Mouse (Mus musculus): ENCODE data around the gene Bysl. TPM values are rescaled to one million over a fixed set of nuclear protein-coding genes. Genes with fewer than 3 reads are reported as not detected.
A peak's percentile ranks its signal among the peaks of the same experiment; 100 is the strongest.

Gene Bysl
- polyA plus RNA-seq, 1 experiment from 2014 or later, result 24.5 TPM

- no peak overlapping the region for H3K27ac ChIP-seq (ENCODE audit: low read length)
- H3K4me1 ChIP-seq (ENCODE audit: insufficient read depth, low read length), result no peaks in the 10 kb centered on the region
- no peak for ATAC-seq (ENCODE audit: low FRiP score, low TSS enrichment)
- no peak overlapping the region for H3K4me2 ChIP-seq (replicated peaks; ENCODE audit: low read depth, low read length)
- H3K4me3 ChIP-seq (ENCODE audit: low read length), result no peak overlapping the region
- no peak overlapping the region for H3K9ac ChIP-seq (replicated peaks; ENCODE audit: low read length)
- no peaks in the 10 kb centered on the region for H3K36me3 ChIP-seq (ENCODE audit: insufficient read depth, low read length)
- no peaks in the 10 kb centered on the region for H3K27me3 ChIP-seq (ENCODE audit: insufficient read depth, low read length)
- no peaks in the 10 kb centered on the region for H3K9me3 ChIP-seq (ENCODE audit: low read length)
- 73% methylated on average over 11 of the region's 11 CpGs for WGBS
These were observed 36.5 kb downstream of the Bysl start for GRCm38 (mm10) chr17:47574830-47575229.

GRCm38 (mm10) chr17:47574028-47574427, 37.3 kb downstream of the Bysl start:
- Histone ChIP-seq H3K27ac (ENCODE audit: low read length) (no peak overlapping the region), H3K4me2 (replicated peaks; ENCODE audit: low read depth, low read length) (no peak overlapping the region), H3K9me3 (ENCODE audit: low read length) (no peaks in the 10 kb centered on the region), H3K27me3 (ENCODE audit: insufficient read depth, low read length) (no peaks in the 10 kb centered on the region), H3K36me3 (ENCODE audit: insufficient read depth, low read length) (no peaks in the 10 kb centered on the region), H3K9ac (replicated peaks; ENCODE audit: low read length) (no peak overlapping the region), H3K4me3 (ENCODE audit: low read length) (no peak overlapping the region), H3K4me1 (ENCODE audit: insufficient read depth, low read length) (no peaks in the 10 kb centered on the region)
- ATAC-seq (ENCODE audit: low FRiP score, low TSS enrichment), result no peak
- 71% methylated on average over 8 of the region's 8 CpGs for WGBS

DNA sequence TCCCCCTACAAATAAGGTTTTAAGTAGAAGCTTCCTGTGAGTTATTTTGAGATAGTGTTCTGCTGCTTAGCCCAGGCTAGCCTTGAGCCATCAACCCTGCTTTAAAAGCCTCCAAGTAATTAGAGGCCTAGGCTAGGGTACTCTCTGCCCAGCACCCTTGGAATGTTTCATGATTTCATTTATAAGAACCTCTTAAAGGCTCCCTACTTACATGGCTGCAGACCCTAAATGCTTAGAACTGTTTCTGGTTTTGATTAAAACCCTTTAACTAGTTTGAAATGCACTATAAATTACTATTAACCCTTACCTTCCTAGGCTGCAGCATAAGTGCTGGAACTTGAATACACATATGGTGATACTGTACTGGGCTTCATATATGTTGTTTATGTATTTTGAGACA, 38.9 kb downstream of the Bysl start:
- Histone ChIP-seq H3K4me2 (replicated peaks; ENCODE audit: low read depth, low read length) (no peak overlapping the region), H3K36me3 (ENCODE audit: insufficient read depth, low read length) (no peaks in the 10 kb centered on the region), H3K9ac (replicated peaks; ENCODE audit: low read length) (no peak overlapping the region), H3K9me3 (ENCODE audit: low read length) (no peaks in the 10 kb centered on the region), H3K27me3 (ENCODE audit: insufficient read depth, low read length) (no peaks in the 10 kb centered on the region), H3K4me3 (ENCODE audit: low read length) (no peak overlapping the region), H3K27ac (ENCODE audit: low read length) (no peak overlapping the region), H3K4me1 (ENCODE audit: insufficient read depth, low read length) (no peaks in the 10 kb centered on the region)
- no peak for ATAC-seq (ENCODE audit: low FRiP score, low TSS enrichment)

- WGBS, result 48% methylated on average over 7 of the region's 7 CpGs
These were observed 39.7 kb downstream of the Bysl start for GRCm38 (mm10) chr17:47571621-47572020.

GRCm38 (mm10) chr17:47568951-47569527, 42.3 kb downstream of the Bysl start:
- Histone ChIP-seq H3K9me3 (ENCODE audit: low read length) (no peaks in the 10 kb centered on the region), H3K9ac (replicated peaks; ENCODE audit: low read length) (no peak overlapping the region), H3K36me3 (ENCODE audit: insufficient read depth, low read length) (no peaks in the 10 kb centered on the region), H3K27me3 (ENCODE audit: insufficient read depth, low read length) (no peaks in the 10 kb centered on the region), H3K4me2 (replicated peaks; ENCODE audit: low read depth, low read length) (no peak overlapping the region), H3K4me3 (ENCODE audit: low read length) (no peak overlapping the region), H3K4me1 (ENCODE audit: insufficient read depth, low read length) (0 out of 2 replicates have a peak, but pooled peaks cover 4% of the 10 kb centered on the region), H3K27ac (ENCODE audit: low read length) (no peak overlapping the region)
- 82% methylated on average over 10 of the region's 10 CpGs for WGBS
- ATAC-seq (ENCODE audit: low FRiP score, low TSS enrichment), result no peak

More at GRCm38 (mm10) chr17:47571621-47572020, 39.7 kb downstream of the Bysl start:
- Histone ChIP-seq H3K4me1 (ENCODE audit: insufficient read depth, low read length) (0 out of 2 replicates have a peak, but pooled peaks cover 4% of the 10 kb centered on the region), H3K27ac (ENCODE audit: low read length) (no peak overlapping the region), H3K9ac (replicated peaks; ENCODE audit: low read length) (no peak overlapping the region), H3K9me3 (ENCODE audit: low read length) (no peaks in the 10 kb centered on the region), H3K27me3 (ENCODE audit: insufficient read depth, low read length) (no peaks in the 10 kb centered on the region), H3K36me3 (ENCODE audit: insufficient read depth, low read length) (no peaks in the 10 kb centered on the region), H3K4me3 (ENCODE audit: low read length) (no peak overlapping the region), H3K4me2 (replicated peaks; ENCODE audit: low read depth, low read length) (no peak overlapping the region)
- ATAC-seq (ENCODE audit: low FRiP score, low TSS enrichment), result no peak

DNA sequence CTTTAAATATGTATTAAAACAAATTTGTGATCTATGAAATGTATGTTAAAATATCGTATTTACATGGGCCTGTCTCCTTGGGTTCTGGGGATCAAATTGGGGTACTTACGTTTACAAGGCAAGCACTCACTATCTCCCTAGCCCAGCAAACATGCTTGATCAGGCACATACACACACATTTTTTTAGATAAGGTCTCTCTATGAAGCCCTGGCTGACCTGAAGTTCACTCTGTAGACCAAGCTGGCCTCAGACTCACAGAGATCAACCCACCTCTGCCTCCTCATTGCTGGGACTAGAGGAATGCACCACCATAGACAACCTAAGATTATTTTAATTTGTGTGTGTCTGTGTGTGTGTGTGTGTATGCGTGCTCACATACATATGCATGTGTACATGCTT, 42.9 kb downstream of the Bysl start:
- H3K36me3 ChIP-seq (ENCODE audit: insufficient read depth, low read length), result no peaks in the 10 kb centered on the region
- no peaks in the 10 kb centered on the region for H3K9me3 ChIP-seq (ENCODE audit: low read length)
- H3K27me3 ChIP-seq (ENCODE audit: insufficient read depth, low read length), result no peaks in the 10 kb centered on the region
- no peak overlapping the region for H3K9ac ChIP-seq (replicated peaks; ENCODE audit: low read length)
- WGBS, result 92% methylated on average over 3 of the region's 3 CpGs
- ATAC-seq (ENCODE audit: low FRiP score, low TSS enrichment), result no peak
- H3K4me3 ChIP-seq (ENCODE audit: low read length), result no peak overlapping the region
- H3K4me2 ChIP-seq (replicated peaks; ENCODE audit: low read depth, low read length), result no peak overlapping the region
- 0 out of 2 replicates have a peak, but pooled peaks cover 4% of the 10 kb centered on the region for H3K4me1 ChIP-seq (ENCODE audit: insufficient read depth, low read length)
- no peak overlapping the region for H3K27ac ChIP-seq (ENCODE audit: low read length)

- Histone ChIP-seq H3K27ac (ENCODE audit: low read length) (peak overlapping the region; percentile 54; the same call in 1 of the 2 replicates), H3K27me3 (ENCODE audit: insufficient read depth, low read length) (no peaks in the 10 kb centered on the region), H3K9ac (replicated peaks; ENCODE audit: low read length) (no peak overlapping the region), H3K4me1 (ENCODE audit: insufficient read depth, low read length) (0 out of 2 replicates have a peak, but pooled peaks cover 4% of the 10 kb centered on the region), H3K9me3 (ENCODE audit: low read length) (no peaks in the 10 kb centered on the region), H3K4me2 (replicated peaks; ENCODE audit: low read depth, low read length) (no peak overlapping the region), H3K36me3 (ENCODE audit: insufficient read depth, low read length) (no peaks in the 10 kb centered on the region), H3K4me3 (ENCODE audit: low read length) (no peak overlapping the region)
- peak; percentile 77 for ATAC-seq (ENCODE audit: low FRiP score, low TSS enrichment)
- 62% methylated on average over 3 of the region's 3 CpGs for WGBS
These were observed 44.0 kb downstream of the Bysl start for GRCm38 (mm10) chr17:47567271-47567670.

GRCm38 (mm10) chr17:47566133-47566532, 45.2 kb downstream of the Bysl start:
- H3K27me3 ChIP-seq (ENCODE audit: insufficient read depth, low read length), result no peaks in the 10 kb centered on the region
- H3K4me1 ChIP-seq (ENCODE audit: insufficient read depth, low read length), result 0 out of 2 replicates have a peak, but pooled peaks cover 4% of the 10 kb centered on the region
- no peak overlapping the region for H3K9ac ChIP-seq (replicated peaks; ENCODE audit: low read length)
- H3K36me3 ChIP-seq (ENCODE audit: insufficient read depth, low read length), result no peaks in the 10 kb centered on the region
- H3K27ac ChIP-seq (ENCODE audit: low read length), result no peak overlapping the region
- ATAC-seq (ENCODE audit: low FRiP score, low TSS enrichment), result 0 out of 2 replicates have a peak, but pooled peaks have one; percentile 42
- no peaks in the 10 kb centered on the region for H3K9me3 ChIP-seq (ENCODE audit: low read length)
- H3K4me2 ChIP-seq (replicated peaks; ENCODE audit: low read depth, low read length), result no peak overlapping the region
- 15% methylated on average over 2 of the region's 2 CpGs for WGBS
- no peak overlapping the region for H3K4me3 ChIP-seq (ENCODE audit: low read length)

DNA sequence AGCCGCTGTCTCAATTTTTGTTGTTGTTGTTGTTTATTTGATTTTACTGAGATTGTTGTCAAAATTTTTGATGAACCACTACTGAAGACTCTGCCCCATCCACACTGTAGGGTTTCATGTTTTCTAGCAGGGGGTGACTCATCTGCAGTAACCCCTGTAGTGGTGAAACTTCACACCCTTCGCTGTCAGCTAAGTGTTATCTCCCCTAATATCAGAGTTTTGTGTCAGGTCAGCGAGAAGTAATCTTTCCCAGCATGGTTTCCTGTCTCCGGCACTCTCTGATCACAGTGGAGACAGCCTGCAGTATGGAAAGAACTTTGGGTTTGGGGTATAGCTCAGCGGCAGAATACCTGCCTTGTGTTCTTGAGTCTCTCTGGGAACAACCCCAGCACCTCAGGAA, 46.7 kb downstream of the Bysl start:
- H3K4me3 ChIP-seq (ENCODE audit: low read length), result no peak overlapping the region
- no peaks in the 10 kb centered on the region for H3K27me3 ChIP-seq (ENCODE audit: insufficient read depth, low read length)
- no peak overlapping the region for H3K27ac ChIP-seq (ENCODE audit: low read length)
- ATAC-seq (ENCODE audit: low FRiP score, low TSS enrichment), result no peak
- 83% methylated on average over 5 of the region's 5 CpGs for WGBS
- H3K4me2 ChIP-seq (replicated peaks; ENCODE audit: low read depth, low read length), result no peak overlapping the region
- H3K4me1 ChIP-seq (ENCODE audit: insufficient read depth, low read length), result 0 out of 2 replicates have a peak, but pooled peaks cover 4% of the 10 kb centered on the region
- no peaks in the 10 kb centered on the region for H3K36me3 ChIP-seq (ENCODE audit: insufficient read depth, low read length)
- no peaks in the 10 kb centered on the region for H3K9me3 ChIP-seq (ENCODE audit: low read length)
- no peak overlapping the region for H3K9ac ChIP-seq (replicated peaks; ENCODE audit: low read length)

DNA sequence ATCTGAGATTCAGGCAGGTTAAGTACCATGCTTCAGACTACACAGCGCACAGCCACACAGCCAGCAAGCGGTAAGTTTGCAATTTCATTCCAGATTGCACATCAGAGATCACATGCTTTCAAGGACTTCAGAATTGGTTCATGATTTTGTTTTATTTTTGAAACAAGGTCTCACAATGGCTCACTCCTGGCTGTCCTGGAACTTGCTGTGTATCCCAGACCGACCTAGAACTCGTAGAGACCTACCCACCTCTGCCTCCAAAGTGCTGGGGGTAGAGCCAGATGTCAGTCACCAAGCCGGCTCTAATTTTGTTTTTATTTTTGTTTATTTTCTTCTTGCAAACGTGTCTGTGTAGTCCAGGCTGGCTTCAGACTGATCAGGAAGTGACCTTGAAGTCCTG, 48.4 kb downstream of the Bysl start:
- Histone ChIP-seq H3K4me2 (replicated peaks; ENCODE audit: low read depth, low read length) (no peak overlapping the region), H3K36me3 (ENCODE audit: insufficient read depth, low read length) (no peaks in the 10 kb centered on the region), H3K9me3 (ENCODE audit: low read length) (no peaks in the 10 kb centered on the region), H3K4me3 (ENCODE audit: low read length) (no peak overlapping the region), H3K4me1 (ENCODE audit: insufficient read depth, low read length) (0 out of 2 replicates have a peak, but pooled peaks cover 4% of the 10 kb centered on the region), H3K27me3 (ENCODE audit: insufficient read depth, low read length) (no peaks in the 10 kb centered on the region), H3K27ac (ENCODE audit: low read length) (no peak overlapping the region), H3K9ac (replicated peaks; ENCODE audit: low read length) (no peak overlapping the region)
- WGBS, result 82% methylated on average over 6 of the region's 6 CpGs
- no peak for ATAC-seq (ENCODE audit: low FRiP score, low TSS enrichment)

All from kidney, embryonic 16.5 days (tissue).